ENCODE assay signal across 8 mouse cellular contexts in genomic region chr16:24487782-24488241, GRCm38 (mm10).
DNase-seq lines count a peak whose midpoint lies in the region; ATAC-seq and TF ChIP-seq lines count a peak whose summit lies in the region.

No protein-coding gene starts in this region.

- no peak for TF ChIP-seq POLR2A in kidney, adult 2 months (IDR thresholded peaks at IDR 0.05; ENCODE audit: low read depth, low read length)

- H3K9ac ChIP-seq in kidney, embryonic 16.5 days (replicated peaks; ENCODE audit: low read length), result no peak overlapping the region
- H3K9ac ChIP-seq in lung, postnatal 0 days (replicated peaks; ENCODE audit: low read depth), result no peak overlapping the region
- no peak overlapping the region for H3K9ac ChIP-seq in intestine, embryonic 15.5 days

- no peaks in the 10 kb centered on the region for H3K27me3 ChIP-seq in kidney, embryonic 16.5 days (ENCODE audit: insufficient read depth, low read length)
- no peaks in the 10 kb centered on the region for H3K27me3 ChIP-seq in kidney, adult 2 months (replicated peaks; ENCODE audit: control insufficient read depth, insufficient read depth, low read length)
- H3K27me3 ChIP-seq in lung, postnatal 0 days (replicated peaks; ENCODE audit: insufficient read depth, low read length), result no peaks in the 10 kb centered on the region
- H3K27me3 ChIP-seq in intestine, embryonic 15.5 days (replicated peaks), result no peaks in the 10 kb centered on the region

- DNase-seq in kidney, adult 11 months, result peak; percentile 62
- peak; percentile 74 for DNase-seq in adrenal gland, postnatal 10 days
- peak; percentile 81 for DNase-seq in gastrocnemius, adult 2 months
- peak; percentile 78 for DNase-seq in kidney, adult 2 months
- peak; percentile 89 for DNase-seq in lung, postnatal 0 days (ENCODE audit: low spot score)

- TF ChIP-seq EP300 in lung, postnatal 0 days (IDR thresholded peaks at IDR 0.05), result peak; percentile 83

- H3K36me3 ChIP-seq in kidney, embryonic 16.5 days (ENCODE audit: insufficient read depth, low read length), result 0 out of 2 replicates have a peak, but pooled peaks cover 5% of the 10 kb centered on the region
- no peaks in the 10 kb centered on the region for H3K36me3 ChIP-seq in kidney, adult 2 months (ENCODE audit: control insufficient read depth, insufficient read depth, low read length)
- no peaks in the 10 kb centered on the region for H3K36me3 ChIP-seq in lung, postnatal 0 days (ENCODE audit: insufficient read depth, low read length)
- H3K36me3 ChIP-seq in intestine, embryonic 15.5 days, result no peaks in the 10 kb centered on the region

- no peak for ATAC-seq in kidney, embryonic 16.5 days (ENCODE audit: low FRiP score, low TSS enrichment)
- peak; percentile 68 for ATAC-seq in lung, postnatal 0 days
- no peak for ATAC-seq in intestine, embryonic 15.5 days
- ATAC-seq in erythroid progenitor cell, adult 5-6 weeks (replicated peaks; ENCODE audit: low FRiP score, poor library complexity, severe bottlenecking), result no peak

- H3K27ac ChIP-seq in kidney, embryonic 16.5 days (ENCODE audit: low read length), result no peak overlapping the region; the same call in 1 of the 2 replicates
- peak overlapping the region; percentile 90 for H3K27ac ChIP-seq in gastrocnemius, adult 2 months
- H3K27ac ChIP-seq in kidney, adult 2 months (ENCODE audit: insufficient read depth, low read depth, low read length), result peak overlapping the region; percentile 65
- peak overlapping the region; percentile 76 for H3K27ac ChIP-seq in lung, postnatal 0 days (ENCODE audit: low read length)
- H3K27ac ChIP-seq in intestine, embryonic 15.5 days, result no peak overlapping the region

- peaks cover 23% of the 10 kb centered on the region for H3K4me1 ChIP-seq in kidney, embryonic 16.5 days (ENCODE audit: insufficient read depth, low read length)
- peaks cover 47% of the 10 kb centered on the region for H3K4me1 ChIP-seq in kidney, adult 2 months (ENCODE audit: control insufficient read depth, insufficient read depth, low read length)
- H3K4me1 ChIP-seq in lung, postnatal 0 days (ENCODE audit: insufficient read depth, low read depth, low read length), result peaks cover 41% of the 10 kb centered on the region
- H3K4me1 ChIP-seq in intestine, embryonic 15.5 days (replicated peaks), result peaks cover 26% of the 10 kb centered on the region

- H3K9me3 ChIP-seq in kidney, embryonic 16.5 days (ENCODE audit: low read length), result peaks cover 4% of the 10 kb centered on the region; the same call in 1 of the 2 replicates
- H3K9me3 ChIP-seq in lung, postnatal 0 days (ENCODE audit: low read length), result no peaks in the 10 kb centered on the region
- no peaks in the 10 kb centered on the region for H3K9me3 ChIP-seq in intestine, embryonic 15.5 days

- 37% methylated on average over 6 of the region's 6 CpGs for WGBS in kidney, embryonic 16.5 days
- WGBS in kidney, adult 2 months, result 14% methylated on average over 6 of the region's 6 CpGs
- WGBS in lung, postnatal 0 days, result 21% methylated on average over 6 of the region's 6 CpGs
- 42% methylated on average over 6 of the region's 6 CpGs for WGBS in intestine, embryonic 15.5 days

- no peak; the same call in 1 of the 2 replicates for TF ChIP-seq CTCF in gastrocnemius, adult 2 months (IDR thresholded peaks at IDR 0.05)
- no peak; the same call in 1 of the 2 replicates for TF ChIP-seq CTCF in kidney, adult 2 months (conservative IDR thresholded peaks at IDR 0.05; ENCODE audit: insufficient read depth, insufficient read length, low read depth, low read length)
- peak; percentile 48; the same call in 1 of the 2 replicates for TF ChIP-seq CTCF in lung, postnatal 0 days (IDR thresholded peaks at IDR 0.05)

- intact Hi-C loops in gastrocnemius, adult 2 months (cut with DNase I), result loop anchor here (10.0 kb wide), 1 partner anchor 333 kb away; no protein-coding TSS in a partner anchor

- H3K4me3 ChIP-seq in kidney, embryonic 16.5 days (ENCODE audit: low read length), result no peak overlapping the region
- no peak overlapping the region; the same call in 1 of the 2 replicates for H3K4me3 ChIP-seq in gastrocnemius, adult 2 months
- H3K4me3 ChIP-seq in kidney, adult 2 months (ENCODE audit: insufficient read depth, low read depth, low read length), result no peak overlapping the region
- no peak overlapping the region for H3K4me3 ChIP-seq in lung, postnatal 0 days (ENCODE audit: low read depth, low read length)
- H3K4me3 ChIP-seq in intestine, embryonic 15.5 days (replicated peaks), result no peak overlapping the region

- H3K4me2 ChIP-seq in kidney, embryonic 16.5 days (replicated peaks; ENCODE audit: low read depth, low read length), result no peak overlapping the region
- no peak overlapping the region for H3K4me2 ChIP-seq in lung, postnatal 0 days (replicated peaks; ENCODE audit: low read depth, low read length)
- H3K4me2 ChIP-seq in intestine, embryonic 15.5 days (replicated peaks), result no peak overlapping the region

Comparison
In these comparisons a context has a peak if more than half of its experiments do, and no peak if none do; other contexts are left out.
1. H3K27ac ChIP-seq: peak in gastrocnemius, adult 2 months (single experiment), kidney, adult 2 months (single experiment) and lung, postnatal 0 days (single experiment); none in kidney, embryonic 16.5 days (single experiment) and intestine, embryonic 15.5 days (single experiment).
2. Peak in every context shown above with its lines, with median percentiles within 50 percentile points of each other: DNase-seq.